Mouse (Mus musculus): Measurements from ENCODE around the gene Pax5. TPM values are rescaled to one million over a fixed set of nuclear protein-coding genes. Genes with fewer than 3 reads are reported as not detected.

Pax5 gene
- polyA plus RNA-seq (2014; fragmentation: Illumina TruSeq; extraction: RNeasy Lipid Tissue Mini Kit (QIAGEN cat#74804); ENCODE audit: low read depth, low replicate concordance): 0.47 TPM

DNA sequence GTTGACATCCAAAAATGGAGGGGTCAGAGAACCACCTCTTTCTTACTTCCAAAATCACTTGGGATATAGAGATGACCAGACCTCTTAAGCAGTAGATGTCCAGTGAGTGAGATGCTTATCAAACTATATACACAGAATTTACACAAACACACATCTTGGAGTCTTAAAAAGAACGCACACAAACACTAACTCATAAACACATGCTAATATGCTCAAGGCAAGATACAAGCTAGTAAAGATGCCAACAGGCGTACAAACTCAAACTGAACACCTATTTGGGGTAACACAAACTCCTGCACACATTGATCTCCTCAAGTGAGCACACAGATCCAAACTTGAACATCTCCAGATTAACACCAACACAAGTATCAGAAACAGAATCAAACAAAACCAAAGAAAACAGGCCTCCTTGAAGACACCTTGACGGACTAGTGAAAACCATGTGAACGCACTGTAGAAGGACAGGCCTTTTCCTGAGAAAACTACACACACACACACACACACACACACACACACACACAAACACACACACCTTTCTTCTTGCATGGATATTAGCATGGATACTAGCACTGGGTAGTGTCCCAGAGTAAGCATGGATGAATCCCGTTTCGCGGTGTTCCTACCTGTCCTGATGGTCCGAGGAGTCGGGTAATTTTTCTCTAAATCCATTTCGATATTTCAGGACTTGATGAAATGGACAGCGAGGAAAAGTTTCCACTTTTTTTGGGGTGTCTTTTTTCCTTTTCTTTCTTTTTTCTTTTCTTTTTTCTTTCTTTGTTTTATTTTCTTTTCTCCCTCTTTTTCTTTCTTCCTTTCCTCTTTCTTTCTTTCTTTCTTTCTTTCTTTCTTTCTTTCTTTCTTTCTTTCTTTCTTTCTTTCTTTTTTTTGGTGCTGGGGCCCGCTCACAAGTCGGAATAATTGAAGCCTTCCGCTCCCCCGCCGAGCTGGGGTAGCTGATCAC lies at the start of gene Pax5:
Gene Pax5 (minus strand): TSS at position 748 of the 961 bp plus-strand sequence.

DNA sequence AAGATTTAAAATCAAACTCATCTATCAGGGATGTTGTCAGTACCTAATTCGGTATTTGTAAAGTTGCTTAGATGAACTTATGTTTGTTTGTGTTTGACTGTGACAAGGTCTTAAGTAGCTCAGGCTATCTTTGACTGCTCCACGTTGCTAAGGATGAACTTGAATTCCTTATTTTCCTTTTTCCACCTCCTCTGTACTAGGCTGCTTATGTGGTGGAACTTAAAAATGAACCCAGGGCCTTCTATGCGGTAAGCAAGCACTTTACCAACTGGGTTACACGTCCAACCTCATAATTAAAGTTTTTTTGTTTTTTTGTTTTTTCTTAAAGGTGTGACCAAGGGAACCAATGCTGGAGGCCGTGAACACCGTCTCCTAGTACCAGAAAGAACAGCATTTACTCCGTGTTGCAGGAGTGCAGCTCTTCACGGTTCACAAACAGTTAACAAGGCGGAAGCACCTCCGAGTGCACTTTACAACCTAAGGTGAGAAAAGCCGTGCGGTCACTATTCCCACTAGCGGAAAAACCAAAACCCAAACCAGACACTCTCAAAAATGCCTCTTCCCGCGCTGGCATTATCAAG lies 45.4 kb upstream of the Pax5 start, which contains the start of gene Zcchc7:
Gene Zcchc7 (plus strand): TSS at position 325 of the 581 bp plus-strand sequence.

Other genes starting within 250 kb of the Pax5 start
- 103 TPM for gene Zcchc7, start 45.4 kb upstream of the Pax5 start, polyA plus RNA-seq (2014; fragmentation: Illumina TruSeq; extraction: RNeasy Lipid Tissue Mini Kit (QIAGEN cat#74804); ENCODE audit: low read depth, low replicate concordance)